Mouse (Mus musculus) retina, embryonic 14.5 days (tissue): Measurements from ENCODE around the gene Diexf.

Experiments used
- DNase-seq: peaks from one replicate; pipeline ENCODE4 v3.0.0-alpha.2; 2015; ENCODE audit warnings: low spot score

Diexf gene

GRCm38 (mm10) chr1:193138087-193138486 lies 8.0 kb upstream of the Diexf start:
- no peak for DNase-seq

DNA sequence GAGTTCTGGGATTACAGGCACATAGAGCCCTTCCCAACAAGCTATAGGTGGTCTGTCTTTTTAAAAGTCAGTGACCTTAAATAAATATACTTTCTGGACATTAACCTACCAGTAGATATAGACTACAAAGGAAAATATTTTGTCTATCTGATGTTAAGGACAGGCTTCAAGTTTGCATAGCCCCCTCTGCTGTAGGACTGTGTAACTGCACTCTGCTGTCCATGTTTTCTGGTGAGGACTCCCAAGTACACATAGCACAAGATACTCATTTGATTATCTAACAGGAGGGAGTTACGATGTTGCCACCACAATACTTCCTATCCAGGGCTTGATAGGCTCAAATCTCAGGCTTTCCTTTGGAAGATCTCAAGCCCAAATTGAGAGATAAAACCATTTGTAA lies 3.7 kb upstream of the Diexf start:
- peak; percentile 31 for DNase-seq

DNA sequence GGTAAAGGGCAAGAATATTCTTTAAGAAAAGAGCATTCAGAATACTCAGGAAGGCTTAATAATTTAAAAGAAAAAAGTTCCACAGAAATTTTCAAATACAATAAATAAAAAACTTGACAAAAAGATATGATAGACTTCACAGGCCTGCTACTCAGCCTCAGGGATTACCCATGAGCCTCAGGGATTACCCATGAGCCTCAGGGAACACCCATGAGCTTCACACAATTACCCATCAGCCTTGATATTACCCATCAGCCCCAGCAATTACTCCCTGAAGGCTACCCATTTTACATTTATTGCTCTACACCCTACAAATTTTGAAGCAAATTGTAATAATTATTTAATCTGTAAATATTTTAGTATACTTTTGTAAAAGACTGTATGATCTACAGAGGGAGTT lies 2.3 kb upstream of the Diexf start:
- no peak for DNase-seq

GRCm38 (mm10) chr1:193131311-193131948 lies 1.4 kb upstream of the Diexf start:
- no peak for DNase-seq

DNA sequence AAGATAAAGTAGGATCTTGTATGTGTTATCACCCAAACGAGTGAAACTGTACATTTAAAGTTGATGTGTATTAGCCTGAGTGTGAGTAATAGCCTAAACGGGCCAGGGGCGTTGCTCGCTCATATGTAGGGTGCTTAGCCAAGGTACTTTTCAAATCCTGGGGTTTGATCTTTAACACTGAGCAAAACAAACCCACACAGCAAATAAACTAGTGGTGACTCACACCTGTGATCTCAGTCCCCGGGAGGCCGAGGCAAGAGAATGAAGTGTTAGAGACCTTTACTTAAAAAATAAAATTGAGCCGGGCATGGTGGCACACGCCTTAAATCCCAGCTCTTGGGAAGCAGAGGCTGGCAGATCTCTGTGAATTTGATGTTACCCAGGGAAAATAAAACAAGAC lies 767 bp upstream of the Diexf start:
- DNase-seq: no peak

DNA sequence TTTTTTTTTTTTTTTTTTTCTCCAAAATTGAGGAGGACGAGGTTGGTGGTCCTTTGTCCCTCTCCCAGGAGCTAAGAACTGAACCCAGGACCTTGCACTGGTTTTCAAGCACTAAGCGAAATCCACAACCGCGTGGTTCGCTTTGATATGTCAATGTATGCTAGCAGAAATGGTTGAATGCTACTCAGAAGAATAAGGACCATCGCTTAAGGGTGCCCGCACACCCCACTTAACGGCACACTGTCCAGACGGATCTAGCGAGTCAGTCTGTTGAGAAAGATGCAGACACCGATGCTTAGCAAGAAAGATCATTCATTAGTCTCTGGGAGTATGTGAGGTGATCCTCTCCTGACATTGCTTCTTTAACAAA lies 369 bp upstream of the Diexf start:
- DNase-seq: no peak

DNA sequence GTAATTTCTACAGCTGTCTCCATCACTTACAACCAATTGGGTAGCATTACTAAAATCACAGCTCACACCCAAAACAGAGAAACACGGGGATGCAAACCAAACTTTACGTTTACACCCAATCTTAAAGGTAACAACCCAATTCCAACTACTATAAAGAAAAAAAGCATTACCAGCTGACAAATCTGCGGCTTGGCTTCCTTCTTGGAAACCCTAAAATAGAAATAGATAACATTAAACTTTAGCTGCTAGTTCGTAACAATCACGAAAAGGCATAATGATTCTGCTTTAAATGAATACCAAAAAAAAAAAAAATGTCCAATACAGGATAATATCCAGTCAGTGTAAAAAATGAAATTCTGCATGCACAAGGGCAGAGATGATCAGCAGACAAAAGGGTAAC lies 751 bp downstream of the Diexf start:
- no peak for DNase-seq

- DNase-seq: no peak
Measured at GRCm38 (mm10) chr1:193128055-193128454, 2.0 kb downstream of the Diexf start.

DNA sequence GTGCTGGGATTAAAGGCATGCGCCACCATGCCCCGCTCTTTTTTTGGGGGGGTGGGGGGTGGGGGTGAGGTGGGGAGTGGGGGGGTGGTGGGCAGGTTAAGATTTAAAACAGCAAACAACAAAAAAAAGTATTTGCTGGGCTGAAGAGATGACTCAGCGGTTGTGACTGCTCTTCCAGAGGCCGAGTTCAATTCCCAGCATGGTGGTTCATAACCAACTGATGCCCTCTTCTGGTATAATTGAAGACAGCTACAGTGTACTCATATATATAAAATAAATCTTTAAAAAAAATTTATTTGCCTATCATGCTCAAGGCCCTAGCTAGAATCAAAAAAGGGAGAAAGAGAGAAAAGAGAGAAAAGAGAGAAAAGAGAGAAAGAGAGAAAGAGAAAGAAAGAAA lies 4.2 kb downstream of the Diexf start:
- peak; percentile 44 for DNase-seq

DNA sequence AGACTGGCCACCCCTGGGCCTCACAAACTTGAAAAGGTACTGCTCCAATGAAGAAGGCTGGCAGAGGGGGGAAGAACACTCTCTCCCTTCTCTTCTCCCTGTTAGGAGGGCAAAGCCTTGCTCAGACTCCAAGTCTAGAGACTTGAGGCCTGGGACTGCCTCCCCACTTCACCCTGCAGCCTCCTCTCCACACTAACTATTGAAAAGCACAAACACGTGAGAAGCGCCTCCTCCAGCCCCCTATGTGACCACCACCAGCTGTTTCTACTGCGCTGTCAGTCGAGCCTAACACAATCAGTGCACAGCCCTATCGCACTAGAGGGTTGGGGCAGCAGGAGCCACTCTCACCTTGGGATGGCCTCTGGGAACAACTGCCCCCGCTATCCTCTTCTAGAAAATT lies 6.8 kb downstream of the Diexf start:
- no peak for DNase-seq

- DNase-seq: no peak
Measured at GRCm38 (mm10) chr1:193122793-193123192, 7.3 kb downstream of the Diexf start.

DNA sequence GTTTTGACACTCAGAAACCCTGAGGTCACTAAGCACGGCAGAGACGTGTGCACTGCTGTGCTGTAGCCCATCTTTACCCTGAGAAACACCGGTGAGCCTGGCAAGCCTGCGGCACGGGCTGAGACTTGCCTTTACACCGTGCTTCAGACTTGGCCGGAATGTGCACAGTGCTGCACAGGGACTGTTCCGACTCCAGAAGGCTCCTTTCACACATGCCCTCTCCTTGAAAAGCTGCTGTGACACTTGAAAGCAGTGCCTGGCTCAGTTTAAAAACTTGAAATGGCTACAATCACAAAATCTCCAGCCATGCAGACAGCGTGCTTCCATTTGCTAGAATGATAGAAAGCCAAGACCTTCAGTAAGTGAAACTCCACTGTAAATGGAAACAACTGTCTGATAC lies 18.0 kb downstream of the Diexf start:
- no peak for DNase-seq

- no peak for DNase-seq
Measured at GRCm38 (mm10) chr1:193102996-193103395, 27.1 kb downstream of the Diexf start.

GRCm38 (mm10) chr1:193102556-193102955 lies 27.5 kb downstream of the Diexf start:
- no peak for DNase-seq

DNA sequence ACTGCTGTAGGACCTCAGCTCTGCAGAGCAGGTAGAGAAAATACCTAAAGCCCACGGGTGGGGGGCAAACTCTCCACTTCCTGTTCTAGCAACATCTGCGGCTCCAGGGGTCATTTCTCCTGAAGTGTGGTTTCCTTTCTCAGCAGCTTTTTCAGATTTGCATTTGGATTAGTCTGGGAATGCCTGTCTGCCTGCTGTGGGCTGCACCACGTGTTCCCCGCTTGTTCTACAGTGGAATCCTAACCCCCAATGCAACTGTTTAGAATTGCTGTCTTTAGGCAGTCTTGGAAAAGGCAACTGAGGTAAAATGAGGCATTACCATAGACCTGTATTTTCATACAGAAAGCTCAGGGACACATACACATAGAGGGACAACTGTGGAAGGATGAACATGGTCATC lies 28.0 kb downstream of the Diexf start:
- DNase-seq: no peak

GRCm38 (mm10) chr1:193098946-193099345 lies 31.1 kb downstream of the Diexf start:
- DNase-seq: no peak

DNA sequence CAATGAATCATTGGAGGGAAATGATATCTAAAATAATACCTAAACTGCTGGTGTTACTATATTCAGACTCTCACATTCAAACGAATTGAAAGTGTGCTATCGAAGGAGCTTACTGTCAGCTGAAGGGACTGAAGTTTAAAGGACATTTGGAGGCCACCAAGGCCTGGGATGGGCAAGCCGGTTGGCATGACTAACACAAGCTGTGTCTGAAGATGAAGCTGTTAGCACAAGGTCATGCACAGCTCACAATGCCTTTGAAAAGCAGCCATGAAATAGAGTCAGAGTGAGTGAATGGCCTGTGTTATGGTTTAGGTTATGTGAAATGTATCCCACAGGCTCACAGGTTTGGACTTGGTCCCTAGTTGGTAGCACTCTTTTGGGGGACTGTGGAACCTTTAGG lies 36.5 kb downstream of the Diexf start:
- DNase-seq: no peak

GRCm38 (mm10) chr1:193092771-193093170 lies 37.3 kb downstream of the Diexf start:
- DNase-seq: no peak

- no peak for DNase-seq
Measured at GRCm38 (mm10) chr1:193090894-193091293, 39.2 kb downstream of the Diexf start.

- no peak for DNase-seq
Measured at GRCm38 (mm10) chr1:193090211-193090871, 39.7 kb downstream of the Diexf start.

GRCm38 (mm10) chr1:193089683-193090082 lies 40.4 kb downstream of the Diexf start:
- DNase-seq: no peak

GRCm38 (mm10) chr1:193089211-193089610 lies 40.9 kb downstream of the Diexf start:
- DNase-seq: no peak

DNA sequence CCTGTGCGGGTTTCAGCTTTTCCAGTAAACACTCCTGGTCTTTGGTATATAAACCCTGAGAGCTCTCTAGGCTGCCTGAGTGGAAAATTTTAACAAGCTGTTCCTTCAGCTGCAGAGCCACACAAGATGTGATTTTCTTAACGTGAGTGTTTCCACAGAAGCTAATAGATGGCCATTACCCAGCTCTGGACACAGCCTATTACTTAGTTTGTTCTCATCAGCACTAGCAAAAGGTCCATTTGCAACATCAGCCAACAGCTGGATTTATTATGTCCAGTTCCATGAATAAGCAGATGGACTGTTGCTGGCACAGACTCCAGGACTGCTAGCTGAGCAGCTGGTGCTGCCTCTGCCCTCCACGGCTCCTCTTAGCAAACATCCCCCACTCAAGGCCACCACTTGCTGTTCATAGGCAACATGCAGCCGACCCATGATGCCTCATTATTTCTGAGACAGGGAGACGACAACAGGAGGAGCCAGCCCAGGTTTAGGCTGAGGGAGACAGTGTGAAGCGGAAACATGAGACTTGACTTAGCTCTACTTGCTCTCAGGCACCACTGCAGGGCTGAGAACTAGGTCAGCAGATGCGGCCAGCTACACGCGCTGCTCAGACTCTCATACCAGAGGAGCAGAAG lies 43.1 kb downstream of the Diexf start:
- DNase-seq: peak; percentile 61
